Mouse (Mus musculus) left cerebral cortex, postnatal 10 days (tissue): ENCODE measurements at regions not wholly inside any gene's neighbourhood (a gene's known extent, or its start where the extent isn't known, plus 50 kb on each side); places are given as distances from the start of the nearest gene placed in this dataset.
A peak's percentile ranks its signal among the peaks of the same experiment; 100 is the strongest.

Experiments
- DNase-seq, 2 experiments: peaks; one replicate each; pipeline ENCODE4 v3.0.0; 2021 to 2022; ENCODE audit warnings: low spot score in 2 of 2, mixed read lengths in 1 of 2; ENCODE audit errors: extremely low spot score in 1 of 2
- intact Hi-C: fragments of 180-260 bp; cut with DNase I; formaldehyde crosslinking; loops from one replicate; pipeline ENCODE4 v1.15.1; 2025

GRCm38 (mm10) chr9:69814432-69814831, 53.7 kb upstream of the Foxb1 start:
- intact Hi-C loops = no loop called here
- DNase-seq = no peak

GRCm38 (mm10) chr9:69823179-69823966, 62.6 kb upstream of the Foxb1 start:
- DNase-seq = peak; percentile 9 to 28
- intact Hi-C loops = no loop called here

GRCm38 (mm10) chr9:69828428-69828827, 67.7 kb upstream of the Foxb1 start:
- no peak for DNase-seq
- intact Hi-C loops = no loop called here

GRCm38 (mm10) chr9:69835396-69835795, 74.7 kb upstream of the Foxb1 start:
- DNase-seq = no peak
- intact Hi-C loops = no loop called here

GRCm38 (mm10) chr9:69839198-69839597, 78.5 kb upstream of the Foxb1 start:
- DNase-seq = no peak
- intact Hi-C loops = no loop called here

- DNase-seq = no peak
- intact Hi-C loops = no loop called here
These were observed 84.0 kb upstream of the Foxb1 start for GRCm38 (mm10) chr9:69844712-69845111.

- intact Hi-C loops = no loop called here
- no peak for DNase-seq
These were observed 84.5 kb upstream of the Foxb1 start for GRCm38 (mm10) chr9:69845210-69845609.

- DNase-seq = no peak
- intact Hi-C loops = no loop called here
These were observed 95.9 kb upstream of the Foxb1 start for GRCm38 (mm10) chr9:69856621-69857020.

GRCm38 (mm10) chr9:69858619-69859018, 97.9 kb upstream of the Foxb1 start:
- DNase-seq = no peak
- intact Hi-C loops = no loop called here

- intact Hi-C loops = no loop called here
- DNase-seq = no peak
These were observed 109.4 kb upstream of the Foxb1 start for GRCm38 (mm10) chr9:69870182-69870581.

- intact Hi-C loops = no loop called here
- DNase-seq = no peak
These were observed 102.9 kb upstream of the Bnip2 start for GRCm38 (mm10) chr9:69886351-69886750.

GRCm38 (mm10) chr9:69898016-69898415, 91.2 kb upstream of the Bnip2 start:
- no peak for DNase-seq
- intact Hi-C loops = no loop called here

- peak; percentile 40 for DNase-seq
These were observed 89.9 kb upstream of the Bnip2 start for GRCm38 (mm10) chr9:69899371-69899770.

GRCm38 (mm10) chr9:69900871-69901270, 88.4 kb upstream of the Bnip2 start:
- intact Hi-C loops = no loop called here
- no peak for DNase-seq

More at GRCm38 (mm10) chr9:69899371-69899770, 89.9 kb upstream of the Bnip2 start:
- intact Hi-C loops = no loop called here

- intact Hi-C loops = no loop called here
- no peak for DNase-seq
These were observed 81.9 kb upstream of the Bnip2 start for GRCm38 (mm10) chr9:69907123-69907945.

- intact Hi-C loops = no loop called here
- no peak for DNase-seq
These were observed 78.6 kb upstream of the Bnip2 start for GRCm38 (mm10) chr9:69910621-69911020.

GRCm38 (mm10) chr9:69928126-69928525, 61.1 kb upstream of the Bnip2 start:
- intact Hi-C loops = no loop called here
- DNase-seq = no peak

- intact Hi-C loops = no loop called here
- DNase-seq = no peak
These were observed 51.4 kb upstream of the Bnip2 start for GRCm38 (mm10) chr9:69937863-69938262.
